Mouse (Mus musculus) skeletal muscle tissue, adult 2 months (tissue): ENCODE results near the gene Psd.

Experiments used
- DNase-seq: peaks from one replicate; pipeline ENCODE4 v3.0.0-alpha.2; 2012; ENCODE audit warnings: low read depth, low spot score

Psd gene

GRCm38 (mm10) chr19:46306751-46307289 lies 20.1 kb downstream of the Psd start:
- no peak for DNase-seq

- no peak for DNase-seq
These were observed 20.7 kb downstream of the Psd start for GRCm38 (mm10) chr19:46306268-46306610.

GRCm38 (mm10) chr19:46305432-46306267 lies 21.3 kb downstream of the Psd start:
- peak; percentile 75 for DNase-seq

GRCm38 (mm10) chr19:46304908-46305333 lies 22.0 kb downstream of the Psd start:
- DNase-seq, result no peak

- peak; percentile 93 for DNase-seq
These were observed 22.6 kb downstream of the Psd start, which contains the start of gene Nfkb2 for GRCm38 (mm10) chr19:46304216-46304841. Nfkb2 (plus strand) TSS chr19:46304320.

GRCm38 (mm10) chr19:46303251-46304215 lies 23.4 kb downstream of the Psd start:
- peak; percentile 27 for DNase-seq

- no peak for DNase-seq
These were observed 24.4 kb downstream of the Psd start for GRCm38 (mm10) chr19:46302551-46302950.

GRCm38 (mm10) chr19:46300294-46301045 lies 26.5 kb downstream of the Psd start:
- no peak for DNase-seq

- DNase-seq, result no peak
These were observed 30.0 kb downstream of the Psd start for GRCm38 (mm10) chr19:46296938-46297337.

GRCm38 (mm10) chr19:46290535-46291105 lies 36.3 kb downstream of the Psd start:
- no peak for DNase-seq

- DNase-seq, result no peak
These were observed 39.4 kb downstream of the Psd start for GRCm38 (mm10) chr19:46287566-46287965.

- no peak for DNase-seq
These were observed 40.0 kb downstream of the Psd start for GRCm38 (mm10) chr19:46286926-46287325.

- DNase-seq, result no peak
These were observed 40.9 kb downstream of the Psd start for GRCm38 (mm10) chr19:46286047-46286446.

GRCm38 (mm10) chr19:46285631-46286030 lies 41.3 kb downstream of the Psd start:
- DNase-seq, result no peak

GRCm38 (mm10) chr19:46284686-46285085 lies 42.3 kb downstream of the Psd start:
- DNase-seq, result no peak

- no peak for DNase-seq
These were observed 44.7 kb downstream of the Psd start for GRCm38 (mm10) chr19:46282081-46282849.

GRCm38 (mm10) chr19:46275307-46275706 lies 51.6 kb downstream of the Psd start:
- no peak for DNase-seq

GRCm38 (mm10) chr19:46264762-46265161 lies 62.2 kb downstream of the Psd start:
- no peak for DNase-seq
